Mouse (Mus musculus): ENCODE results near the gene Prr14. TPM values are rescaled to one million over a fixed set of nuclear protein-coding genes. Genes with fewer than 3 reads are reported as not detected.
A peak's percentile ranks its signal among the peaks of the same experiment; 100 is the strongest.
"Not testable (repeated sequence)": the region's sequence is repeated elsewhere in the genome, so short reads cannot be mapped to it uniquely, and the experiment has no call there.

The Prr14 gene
- polyA plus RNA-seq, 1 experiment from 2014 or later: 51.0 TPM

DNA sequence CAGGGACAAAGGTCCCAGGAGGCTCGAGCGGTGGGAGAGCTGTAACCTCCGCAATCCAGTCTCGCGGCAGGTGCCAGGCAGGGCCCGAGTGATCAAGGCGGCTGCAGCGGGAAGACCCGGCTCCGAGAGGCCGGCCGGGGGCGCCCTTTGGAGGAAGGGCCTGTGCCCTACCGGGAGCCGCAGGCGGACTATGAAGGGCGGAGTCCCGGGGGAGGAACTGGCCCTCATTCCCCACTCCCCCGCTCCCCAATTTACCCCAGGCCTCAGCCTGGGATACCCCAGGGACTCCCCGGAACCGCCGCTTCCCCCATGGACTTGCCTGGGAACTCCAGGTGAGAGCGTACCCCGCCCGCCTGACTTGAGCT lies 12.2 kb downstream of the Prr14 start:
- peak; percentile 38 for DNase-seq (ENCODE audit: low spot score)

DNA sequence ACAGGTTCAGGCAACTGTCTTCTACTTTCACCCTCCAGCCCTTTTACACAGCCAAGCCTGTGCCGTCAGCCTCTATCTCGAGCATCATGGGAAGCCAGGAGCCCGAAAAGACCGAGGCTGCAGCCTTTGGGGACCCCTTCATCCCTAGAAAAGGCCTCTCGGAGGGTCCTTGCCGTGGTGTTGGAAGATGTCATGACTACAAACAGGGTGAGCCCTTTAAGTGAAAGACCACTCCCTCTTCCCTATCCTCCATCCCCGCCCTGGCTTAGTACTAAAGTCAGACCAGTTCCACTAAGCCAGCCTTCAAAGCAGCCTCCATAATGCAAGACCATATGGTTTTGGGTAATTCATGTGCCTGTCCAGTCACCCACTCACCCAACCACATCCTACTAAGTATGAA lies 12.6 kb downstream of the Prr14 start:
- DNase-seq (ENCODE audit: low spot score): no peak

DNA sequence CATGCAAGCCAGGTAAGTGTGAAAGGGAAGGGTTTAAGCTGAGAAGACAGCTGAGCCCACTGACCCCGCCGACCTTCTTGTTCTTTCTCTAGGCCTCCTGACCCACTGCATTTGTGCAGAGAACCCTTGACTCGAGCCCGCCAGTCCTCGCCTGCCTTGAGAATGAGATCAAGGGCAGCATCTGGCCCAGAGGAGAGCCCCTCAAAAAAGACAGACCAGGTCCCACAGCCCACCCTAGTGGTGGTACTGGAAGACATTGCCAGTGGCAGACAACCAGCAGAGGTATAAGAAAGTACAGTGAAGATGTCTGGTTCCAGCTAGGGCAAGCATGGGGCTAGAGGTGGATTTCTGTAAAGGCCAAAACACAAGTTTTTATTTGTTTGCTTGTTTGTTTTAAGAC lies 14.3 kb downstream of the Prr14 start:
- DNase-seq (ENCODE audit: low spot score): peak; percentile 35

DNA sequence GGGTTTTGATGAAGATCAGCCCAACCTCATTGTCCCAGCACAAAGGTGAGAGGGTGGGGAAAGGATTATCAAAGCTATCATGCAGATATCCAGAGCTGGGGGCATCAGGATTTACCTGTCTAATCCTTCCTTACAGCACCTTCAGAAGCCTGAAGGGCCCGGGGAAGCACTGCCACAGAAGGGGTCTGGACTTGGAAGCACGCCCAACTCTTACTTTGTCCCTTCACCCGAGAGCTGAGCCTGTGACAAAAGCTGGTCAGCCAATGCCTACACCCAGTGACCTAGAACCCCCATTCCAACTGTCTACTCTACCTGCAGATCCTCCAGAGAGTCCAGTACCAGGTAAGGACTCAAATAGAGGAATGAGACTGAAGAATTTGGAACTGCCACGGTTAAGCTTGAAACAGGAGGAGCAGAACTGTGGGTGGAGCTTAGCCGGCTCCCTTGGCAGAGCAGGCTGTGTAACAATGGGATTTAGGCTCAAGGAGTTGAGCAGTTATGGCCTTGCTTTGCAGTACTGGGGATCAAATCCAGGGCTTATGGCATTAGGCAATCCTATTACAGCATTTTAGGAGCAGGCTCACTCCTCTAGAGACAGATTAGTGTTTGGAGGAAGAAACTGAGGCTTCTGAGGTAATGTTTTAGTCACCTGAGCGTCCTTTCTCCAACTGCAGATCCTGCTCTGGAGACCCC lies 15.1 kb downstream of the Prr14 start:
- no peak for DNase-seq (ENCODE audit: low spot score)

DNA sequence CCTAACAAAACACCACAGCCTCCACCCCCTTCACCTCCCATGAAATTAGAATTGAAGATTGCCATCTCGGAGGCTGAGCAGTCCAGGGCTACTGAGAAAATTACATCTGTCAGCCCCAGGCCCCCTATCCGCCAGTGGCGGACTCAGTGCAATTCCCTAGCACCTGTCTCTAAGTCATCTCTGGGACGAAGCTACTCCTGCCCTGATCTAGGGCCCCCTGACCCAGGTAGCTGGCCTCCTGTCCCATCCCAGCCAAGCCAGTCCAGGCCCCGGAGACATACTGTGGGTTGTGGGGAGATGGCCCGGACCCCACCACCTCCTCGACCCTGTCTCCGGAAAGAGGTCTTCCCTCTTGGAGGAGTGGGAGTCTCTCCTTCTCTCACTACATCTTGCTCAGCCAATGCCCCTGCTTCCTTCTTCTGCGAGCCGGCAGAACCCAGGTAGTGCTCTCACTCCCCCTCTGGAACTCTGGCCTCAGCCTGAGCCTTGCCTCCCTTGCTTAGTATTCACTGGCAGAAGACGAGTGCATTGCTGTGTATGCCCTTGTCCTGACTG lies 15.9 kb downstream of the Prr14 start:
- no peak for DNase-seq (ENCODE audit: low spot score)

DNA sequence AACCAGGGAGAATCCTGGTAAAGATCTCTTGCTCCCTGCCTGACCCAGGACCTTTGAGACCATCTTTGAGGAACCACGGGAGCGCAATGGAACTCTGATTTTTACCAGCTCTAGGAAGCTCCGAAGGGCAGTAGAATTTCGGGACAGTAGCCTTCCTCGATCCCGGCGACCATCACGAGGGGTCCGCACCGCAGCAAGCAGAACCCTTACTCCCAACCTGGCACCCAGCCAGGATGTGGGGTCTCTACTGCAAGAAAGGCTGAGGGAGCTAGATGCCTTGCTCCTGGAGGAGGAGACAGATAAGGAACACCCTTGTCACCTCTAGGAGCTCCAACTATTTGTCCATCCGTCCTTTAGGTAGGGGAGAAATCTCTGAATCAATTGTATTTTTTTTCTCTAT lies 16.9 kb downstream of the Prr14 start:
- DNase-seq (ENCODE audit: low spot score): no peak

DNA sequence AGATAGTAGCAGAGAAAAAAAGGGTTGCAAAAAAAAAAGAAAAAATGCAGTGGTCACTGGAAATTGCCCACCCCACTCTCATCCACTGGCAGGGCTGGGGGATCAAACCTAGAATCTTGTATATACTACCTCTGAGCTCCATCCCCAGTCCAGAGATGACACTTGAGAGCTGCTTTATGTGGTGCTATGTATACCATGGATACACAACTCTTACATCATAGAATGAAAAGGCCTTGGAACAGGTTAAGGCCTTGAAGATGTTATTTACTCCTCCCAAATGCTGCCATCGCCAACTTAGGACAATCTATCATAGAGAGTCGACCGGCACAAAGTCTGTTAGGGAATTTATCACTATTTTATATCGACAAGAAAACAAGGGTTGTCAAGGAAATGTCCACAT lies 17.4 kb downstream of the Prr14 start:
- DNase-seq (ENCODE audit: low spot score): no peak

DNA sequence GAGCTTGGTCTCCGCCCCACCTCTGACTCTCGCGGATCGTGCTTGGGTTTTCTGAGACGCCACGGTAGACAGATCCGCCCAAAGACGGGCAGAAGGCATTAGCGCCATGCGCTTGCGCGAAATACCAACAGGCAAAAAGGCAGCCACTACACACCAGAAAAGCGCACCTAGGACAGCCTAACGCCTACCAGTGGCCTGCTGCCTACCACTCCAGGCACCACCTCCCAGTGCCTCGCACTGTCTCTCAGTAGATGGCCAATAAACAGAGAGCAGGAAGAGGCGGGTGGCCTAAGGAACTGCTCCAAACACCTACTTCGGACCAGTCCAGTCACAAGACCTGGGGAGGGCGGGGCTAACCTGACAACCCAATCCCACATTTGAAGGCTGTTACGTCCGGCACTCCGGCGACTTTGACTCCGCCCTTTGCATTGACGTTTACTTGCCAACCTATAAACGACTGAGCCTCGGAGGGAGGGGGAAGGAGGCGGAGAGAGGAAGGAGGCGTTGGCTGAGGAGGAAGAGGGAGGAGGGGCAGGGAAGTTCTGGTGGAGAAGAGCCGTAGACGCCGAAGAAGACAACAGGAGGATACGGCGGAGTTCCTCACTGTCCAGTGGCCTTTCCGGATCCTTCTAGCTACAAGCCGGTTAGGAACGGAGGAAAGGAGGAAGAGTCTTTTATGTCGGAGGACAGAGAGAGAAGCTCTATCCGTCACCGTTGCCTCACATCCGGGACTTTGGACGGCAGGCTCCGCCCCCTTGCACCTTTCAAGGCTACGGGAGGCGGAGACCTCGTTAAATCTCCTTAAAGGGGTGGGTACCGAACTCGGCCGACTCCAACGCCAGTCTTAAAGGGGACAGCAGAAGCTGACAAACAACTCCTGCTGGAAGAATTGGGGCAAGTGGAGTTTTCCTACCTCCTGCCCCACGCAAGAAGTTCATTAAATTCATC lies 18.6 kb downstream of the Prr14 start:
- peak; percentile 99 for DNase-seq (ENCODE audit: low spot score)

DNA sequence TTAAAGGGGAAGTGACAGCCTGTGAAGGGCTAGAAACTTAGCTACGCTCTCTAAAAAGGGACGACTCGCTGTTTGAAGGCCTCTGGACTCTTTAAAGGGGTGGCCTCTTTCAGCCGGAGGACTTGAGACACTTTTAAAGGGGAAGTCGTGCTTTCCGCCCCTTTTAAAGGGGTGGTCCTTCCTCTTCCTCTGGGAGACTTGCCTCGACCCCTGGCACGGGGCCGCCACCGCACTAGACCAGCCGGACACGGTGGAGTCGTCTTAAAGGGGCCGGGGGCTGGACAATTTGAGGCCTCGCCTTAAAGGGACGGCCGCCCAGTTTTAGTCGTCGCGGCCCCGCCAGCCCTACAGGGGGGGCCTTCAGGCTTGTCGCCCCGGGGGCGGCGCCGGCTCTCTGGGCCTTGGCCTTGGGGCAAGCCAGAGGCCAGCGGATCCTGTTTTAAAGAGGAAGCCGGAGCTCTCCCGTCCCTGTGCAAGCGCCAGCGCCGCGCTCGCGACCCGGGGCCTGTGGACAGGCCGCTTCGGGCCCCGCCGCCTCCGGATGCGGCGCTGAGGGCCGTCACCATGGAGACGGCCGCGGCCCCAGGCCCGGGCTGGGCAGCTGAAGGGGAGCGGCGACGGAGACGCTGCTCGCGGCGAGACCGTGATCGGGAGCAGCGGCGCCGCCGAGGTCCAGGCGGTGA lies 19.4 kb downstream of the Prr14 start, which contains the start of gene Fbrs:
Fbrs (plus strand) TSS at position 565 of the 683 bp plus-strand sequence.
- peak; percentile 93 for DNase-seq (ENCODE audit: low spot score)

DNA sequence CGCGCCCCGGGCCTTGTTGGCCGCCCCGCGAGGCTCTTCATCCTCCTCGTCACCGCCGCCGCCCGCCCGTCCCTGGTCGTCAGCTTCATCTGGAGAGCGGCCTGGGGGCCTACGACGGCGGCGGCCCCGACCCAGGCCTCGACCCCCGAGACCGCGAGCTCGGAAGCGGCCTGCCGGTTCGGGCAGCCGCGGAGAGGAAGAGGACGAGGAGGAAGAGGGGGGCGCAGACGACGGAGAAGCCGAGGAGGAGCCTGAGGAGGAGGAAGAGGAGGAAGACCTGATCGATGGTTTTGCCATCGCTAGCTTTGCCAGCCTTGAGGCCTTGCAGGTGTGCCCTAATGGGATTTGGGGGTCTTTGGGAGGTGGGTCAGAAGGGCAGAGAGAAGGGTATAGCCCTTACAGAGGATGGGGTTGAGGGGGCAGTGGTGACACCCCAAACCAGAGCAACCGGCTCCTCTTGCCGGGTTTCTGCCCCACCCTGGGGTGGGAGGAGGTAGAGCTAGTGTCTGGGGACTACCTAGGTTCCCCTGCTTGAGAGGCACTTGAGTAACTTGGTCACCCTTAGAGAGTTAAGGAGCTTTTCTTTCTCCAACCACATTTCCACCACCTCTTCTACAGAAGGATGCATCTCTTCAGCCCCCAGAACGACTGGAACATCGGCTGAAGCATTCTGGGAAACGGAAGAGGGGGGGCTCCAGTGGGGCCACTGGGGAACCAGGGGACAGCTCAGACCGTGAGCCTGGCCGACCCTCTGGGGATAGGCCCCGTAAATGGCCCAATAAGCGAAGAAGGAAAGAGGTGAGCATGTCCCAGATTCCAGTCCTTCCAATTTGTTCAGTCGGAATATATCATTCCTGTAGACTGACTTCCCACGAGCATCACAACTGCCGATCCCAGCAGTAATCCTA lies 20.2 kb downstream of the Prr14 start:
- DNase-seq (ENCODE audit: low spot score): peak; percentile 25

DNA sequence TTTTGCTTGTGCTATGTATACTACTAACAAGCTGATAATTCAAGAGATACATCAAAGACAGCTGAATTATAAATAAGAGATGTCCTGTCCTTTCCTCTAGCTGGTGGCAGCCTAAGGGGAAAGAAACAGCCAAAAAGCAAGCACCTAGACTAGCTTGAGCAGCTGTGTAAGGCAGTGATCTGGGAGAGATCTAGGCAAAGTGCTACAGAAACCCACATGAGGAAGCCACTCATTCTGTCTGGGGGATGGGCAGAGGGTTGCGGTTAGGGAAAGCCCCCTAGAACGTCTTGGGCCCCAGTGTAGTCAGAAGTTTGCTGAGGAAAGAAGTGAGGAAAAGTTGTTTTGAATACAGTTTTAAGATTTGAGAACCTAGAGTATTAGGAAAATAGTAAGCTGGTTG lies 20.9 kb downstream of the Prr14 start:
- peak; percentile 76 for DNase-seq (ENCODE audit: low spot score)

DNA sequence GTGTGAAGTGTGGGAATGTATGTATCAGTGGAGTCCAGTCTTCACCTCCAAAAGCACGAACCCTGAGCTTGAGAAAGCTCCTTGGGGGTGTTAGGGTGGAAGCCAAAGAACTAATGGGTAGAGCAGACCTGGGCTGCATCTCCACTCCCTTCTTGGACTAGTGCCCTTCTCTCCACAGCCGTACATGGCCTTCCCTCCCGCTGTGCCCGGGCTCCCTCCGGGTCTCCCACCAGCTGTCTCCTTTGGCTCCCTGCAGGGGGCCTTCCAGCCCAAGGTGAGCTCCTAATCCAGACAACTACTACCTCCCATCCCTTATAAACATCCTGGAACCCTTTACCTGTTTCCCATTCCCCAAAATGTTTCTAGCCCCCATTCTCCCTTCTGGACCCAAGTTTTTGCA lies 26.0 kb downstream of the Prr14 start:
- no peak for DNase-seq (ENCODE audit: low spot score)

DNA sequence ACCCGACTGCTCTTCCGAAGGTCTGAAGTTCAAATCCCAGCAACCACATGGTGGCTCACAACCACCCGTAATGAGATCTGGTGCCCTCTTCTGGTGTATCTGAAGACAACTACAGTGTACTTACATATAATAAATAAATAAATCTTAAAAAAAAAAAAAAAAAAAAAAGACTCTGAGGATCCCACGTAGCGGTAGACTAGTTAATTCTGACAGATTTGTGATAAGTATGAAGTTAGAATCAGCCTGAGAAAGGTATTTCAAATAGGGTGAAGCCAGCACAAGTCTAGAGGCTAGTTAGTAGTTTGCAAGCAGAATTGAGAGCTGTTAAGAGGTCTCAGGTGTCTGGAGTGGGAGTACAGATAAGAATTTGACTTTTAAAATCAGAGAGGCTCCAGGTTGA lies 29.0 kb downstream of the Prr14 start:
- DNase-seq (ENCODE audit: low spot score): not testable (repeated sequence)

DNA sequence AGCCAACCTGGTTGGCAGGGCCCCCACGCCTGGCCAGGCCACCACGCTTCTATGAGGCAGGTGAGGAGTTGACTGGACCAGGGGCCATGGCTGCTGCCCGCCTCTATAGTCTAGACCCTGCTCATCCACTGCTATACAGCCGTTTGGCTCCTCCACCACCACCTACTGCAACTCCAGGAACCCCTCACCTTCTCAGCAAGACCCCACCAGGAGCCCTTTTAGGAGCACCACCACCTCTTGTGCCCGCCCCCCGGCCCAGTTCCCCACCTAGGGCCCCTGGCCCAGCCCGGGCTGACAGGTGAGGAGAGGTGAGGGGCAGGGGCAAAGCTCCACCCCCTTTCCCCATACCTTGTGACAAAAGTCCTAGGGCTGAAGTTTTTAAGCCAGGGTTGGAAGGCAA lies 30.6 kb downstream of the Prr14 start:
- no peak for DNase-seq (ENCODE audit: low spot score)

DNA sequence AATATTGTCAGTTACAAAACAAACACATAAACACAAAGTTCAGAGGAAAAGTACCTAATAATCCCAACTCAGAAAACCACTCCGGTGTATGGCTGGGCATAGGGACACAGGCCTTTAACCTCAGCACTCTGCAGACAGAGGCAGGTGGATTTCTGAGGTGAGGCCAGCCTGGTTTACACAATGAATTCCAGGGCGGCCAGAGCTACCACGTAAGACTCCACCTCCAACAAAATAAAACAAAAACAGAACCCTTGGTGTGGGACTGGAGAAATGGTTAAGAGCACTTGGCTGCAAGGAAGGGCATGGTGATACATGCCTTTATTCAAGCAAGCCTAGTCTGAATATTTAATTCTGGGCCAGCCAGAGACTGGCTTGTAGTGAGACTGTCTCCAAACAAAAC lies 32.4 kb downstream of the Prr14 start:
- no peak for DNase-seq (ENCODE audit: low spot score)

DNA sequence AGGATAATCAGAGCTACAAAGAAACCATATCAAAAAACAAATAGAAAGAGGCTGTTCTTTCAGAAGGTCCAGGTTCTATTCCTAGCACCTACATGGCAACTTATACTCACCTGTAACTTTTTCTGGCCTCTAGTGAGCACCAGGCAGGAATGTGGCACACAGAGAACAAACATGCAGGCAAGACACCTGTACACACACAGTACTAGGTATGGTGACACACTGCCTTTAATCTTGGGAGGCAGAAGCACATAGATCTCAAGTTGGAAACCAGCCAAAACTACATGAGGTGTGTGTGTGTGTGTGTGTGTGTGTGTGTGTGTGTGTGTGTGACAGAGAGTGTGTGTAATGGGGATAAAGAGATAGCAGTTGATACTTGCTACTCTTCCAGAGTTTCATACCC lies 35.2 kb downstream of the Prr14 start:
- no peak for DNase-seq (ENCODE audit: low spot score)

DNA sequence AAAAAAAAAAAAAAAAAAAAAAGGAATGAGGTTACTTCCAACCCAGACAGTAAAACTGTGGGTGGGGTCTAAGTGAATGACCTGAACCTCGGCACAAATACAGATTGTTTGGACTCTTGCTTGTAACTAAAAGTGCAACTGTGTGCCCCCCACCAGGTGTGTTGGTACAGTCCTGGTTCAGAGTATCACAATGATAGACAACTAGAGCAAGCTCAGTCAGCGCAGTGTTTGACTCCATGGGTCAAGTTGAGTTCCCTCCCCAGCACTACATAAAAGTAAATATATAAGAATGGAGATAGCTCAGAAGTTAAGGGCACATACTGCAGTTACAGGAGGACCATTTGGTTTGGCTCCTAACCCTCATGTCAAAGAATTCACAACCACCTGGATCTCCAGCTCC lies 38.0 kb downstream of the Prr14 start:
- DNase-seq (ENCODE audit: low spot score): no peak

DNA sequence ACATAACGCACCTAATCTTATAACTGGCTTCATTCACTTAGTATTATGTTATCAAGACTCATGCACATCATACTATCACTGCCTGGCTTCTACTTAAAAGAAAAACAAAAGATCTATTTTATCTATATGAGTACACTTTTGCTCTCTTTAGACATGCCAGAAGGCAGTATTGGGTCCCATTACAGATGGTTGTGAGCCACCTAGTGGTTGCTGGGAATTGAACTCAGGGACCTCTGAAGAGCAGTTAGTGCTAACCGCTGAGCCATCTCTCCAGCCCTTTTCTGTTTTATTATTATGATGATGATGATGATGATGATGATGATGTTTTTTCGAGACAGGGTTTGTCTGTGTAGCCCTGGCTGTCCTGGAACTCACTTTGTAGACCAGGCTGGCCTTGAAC lies 39.0 kb downstream of the Prr14 start:
- DNase-seq (ENCODE audit: low spot score): peak; percentile 75

DNA sequence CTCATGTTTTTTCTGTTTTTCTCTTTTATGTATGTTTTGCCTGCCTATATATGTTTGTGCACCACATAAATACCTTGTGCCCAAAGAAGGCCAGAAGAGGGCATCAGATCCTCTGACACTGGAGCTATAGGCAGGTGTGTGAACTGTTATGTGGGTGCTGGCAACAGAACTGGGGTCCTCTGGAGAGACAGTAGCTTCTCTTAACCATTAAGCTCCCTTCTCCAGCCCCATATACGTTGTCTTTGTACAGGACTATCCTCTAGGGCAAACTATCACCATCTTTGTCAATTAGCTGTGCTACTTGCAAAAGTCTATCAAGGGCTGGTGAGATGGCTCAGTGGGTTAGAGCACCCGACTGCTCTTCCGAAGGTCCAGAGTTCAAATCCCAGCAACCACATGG lies 48.9 kb downstream of the Prr14 start:
- no peak for DNase-seq (ENCODE audit: low spot score)

DNA sequence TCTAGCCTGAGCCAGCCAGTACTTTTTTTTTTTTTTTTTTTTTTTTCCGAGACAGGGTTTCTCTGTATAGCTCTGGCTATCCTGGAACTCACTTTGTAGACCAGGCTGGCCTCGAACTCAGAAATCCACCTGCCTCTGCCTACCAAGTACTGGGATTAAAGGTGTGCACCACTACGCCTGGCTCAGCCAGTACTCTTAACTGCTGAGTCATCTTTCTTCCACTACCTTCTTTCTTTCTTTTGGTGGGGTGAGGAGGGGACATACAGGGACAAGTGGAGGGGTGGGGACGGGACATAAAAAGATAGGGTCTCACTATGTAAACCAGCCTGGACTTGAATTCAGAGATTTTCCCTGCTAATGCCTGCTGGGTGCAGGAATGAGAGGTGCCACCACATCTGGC lies 50.4 kb downstream of the Prr14 start:
- DNase-seq (ENCODE audit: low spot score): not testable (repeated sequence)

DNA sequence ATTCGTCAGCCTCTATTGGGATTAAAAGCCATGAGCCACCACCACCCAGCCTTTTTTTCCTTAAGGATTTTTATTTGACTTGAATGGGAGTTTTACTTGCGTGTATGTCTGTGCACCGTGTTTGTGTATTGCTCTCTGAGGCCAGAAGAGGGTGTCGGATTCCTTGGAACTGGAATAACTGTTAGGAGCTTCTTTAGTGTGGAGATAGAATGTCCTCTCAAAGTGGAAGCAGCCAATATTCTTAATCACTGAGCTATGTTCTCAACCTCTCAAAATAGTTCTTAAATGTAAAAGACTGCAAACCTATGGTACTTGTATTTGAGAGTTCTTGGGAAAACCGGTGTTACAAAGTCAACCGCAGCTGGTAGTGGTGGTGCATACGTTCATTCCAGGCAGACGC lies 51.8 kb downstream of the Prr14 start:
- DNase-seq (ENCODE audit: low spot score): no peak

Data from thymus, postnatal 0 days (tissue).